Mouse (Mus musculus) heart, adult 2 months (tissue): ENCODE measurements at regions not wholly inside any gene's neighbourhood (a gene's known extent, or its start where the extent isn't known, plus 50 kb on each side); places are given as distances from the start of the nearest gene placed in this dataset.

Source experiments
- EP300 ChIP-seq: fragments of 200-500 bp; IDR thresholded peaks from 2 replicates; pipeline ENCODE4 v1.6.1; 2011; ENCODE audit warnings: low read depth, low read length, control low read depth; ENCODE audit not compliant: insufficient read depth
- POLR2A ChIP-seq: fragments of 200-500 bp; IDR thresholded peaks from 2 replicates; pipeline ENCODE4 v1.6.1; 2011; ENCODE audit warnings: mild to moderate bottlenecking, low read depth, low read length, control low read depth; ENCODE audit not compliant: insufficient read depth

DNA sequence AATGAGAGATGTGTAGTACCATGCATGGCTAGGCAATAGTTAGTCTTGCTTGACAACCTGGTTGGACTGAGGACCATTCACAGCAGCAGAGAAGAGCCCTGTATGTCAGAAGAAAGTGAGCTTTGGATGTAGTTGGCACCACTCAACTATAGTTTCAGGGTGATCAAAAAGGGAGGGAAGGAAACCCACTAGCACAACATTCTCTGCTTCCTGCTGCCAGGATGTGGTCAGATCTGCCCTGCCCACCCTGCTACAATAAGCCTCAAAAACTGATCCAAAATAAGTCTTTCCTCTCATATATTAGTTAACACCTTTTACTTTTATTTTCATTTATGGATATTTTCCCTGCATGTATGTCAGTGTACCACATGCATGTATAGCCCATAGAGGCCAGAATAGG is 203.7 kb upstream of the Gm10131 start:
- TF ChIP-seq EP300: no peak
- TF ChIP-seq POLR2A: no peak
